Mouse (Mus musculus): ENCODE results near the gene Lman2l.

- TF ChIP-seq POLR2A (IDR thresholded peaks at IDR 0.05; ENCODE audit: borderline replicate concordance, insufficient read depth, low read length) (no peak), CTCF (IDR thresholded peaks at IDR 0.05; ENCODE audit: borderline replicate concordance, insufficient read depth, low read depth, low read length) (no peak)
Observed at GRCm38 (mm10) chr1:36467446-36467845, 22.4 kb upstream of the Lman2l start.
